Mouse (Mus musculus): Measurements from ENCODE around the gene Lrrn1.
A peak's percentile ranks its signal among the peaks of the same experiment; 100 is the strongest.

DNA sequence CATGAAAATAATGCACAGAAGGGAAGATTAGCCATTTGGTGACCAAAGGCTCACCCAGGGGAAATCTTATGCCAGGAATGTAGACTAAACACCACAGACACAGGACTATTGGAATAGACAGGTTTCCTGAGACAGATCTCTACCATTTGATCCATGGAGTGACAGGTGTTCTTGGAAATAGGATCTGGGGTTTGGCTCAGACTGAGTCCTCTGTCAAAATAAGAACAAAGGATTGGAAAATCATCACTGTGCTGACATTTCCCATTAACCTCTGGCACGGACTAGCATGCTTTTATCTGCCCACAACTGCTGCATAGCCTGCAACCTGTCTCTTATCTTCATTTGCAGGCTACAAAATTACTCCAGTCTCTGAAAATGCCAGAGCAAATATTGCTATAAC is 35.1 kb upstream of the Lrrn1 start:
- TF ChIP-seq MAX (IDR thresholded peaks at IDR 0.05; ENCODE audit: low read depth), result no peak
- no peak for TF ChIP-seq POLR2A (IDR thresholded peaks at IDR 0.05; ENCODE audit: insufficient read length, low read depth)
- TF ChIP-seq MYOD1 (IDR thresholded peaks at IDR 0.05; ENCODE audit: control insufficient read depth in 1 of 3, insufficient read length in 2 of 3, low read depth in 2 of 3), result peak; percentile 42 to 82 (median 79)
- TF ChIP-seq POLR2AphosphoS2 (IDR thresholded peaks at IDR 0.05; ENCODE audit: insufficient read length, low read depth), result no peak
- no peak for TF ChIP-seq USF1 (IDR thresholded peaks at IDR 0.05; ENCODE audit: low read depth)
- TF ChIP-seq TCF12 (IDR thresholded peaks at IDR 0.05; ENCODE audit: insufficient read depth, poor library complexity, severe bottlenecking), result peak; percentile 47
- TF ChIP-seq E2F4 (IDR thresholded peaks at IDR 0.05; ENCODE audit: insufficient read depth), result no peak
- TF ChIP-seq MYOG (IDR thresholded peaks at IDR 0.05; ENCODE audit: control insufficient read depth in 1 of 3, insufficient read depth in 1 of 3, insufficient read length in 2 of 3, low read depth in 2 of 3), result peak in 2 of 3 experiments; percentile 41 to 64
- TF ChIP-seq SRF (IDR thresholded peaks at IDR 0.05; ENCODE audit: control insufficient read depth, insufficient read length, low read depth), result no peak
